Mouse (Mus musculus) natural killer cell, adult 2 months (primary cell): Measurements from ENCODE around the gene Yif1a.
"Not testable (repeated sequence)": the region's sequence is repeated elsewhere in the genome, so short reads cannot be mapped to it uniquely, and the experiment has no call there.

Experiments
- DNase-seq, 2 experiments: peaks; one replicate each; pipeline ENCODE4 v3.0.0; 2022; ENCODE audit warnings: low spot score in 2 of 2

Gene Yif1a

GRCm38 (mm10) chr19:5085145-5085863 lies 3.0 kb upstream of the Yif1a start, which contains the start of gene Tmem151a:
Gene Tmem151a, minus strand, starts transcription at chr19:5085531.
- DNase-seq = peak; percentile 31 to 35

- DNase-seq = not testable (repeated sequence)
Measured at GRCm38 (mm10) chr19:5086533-5086932, 1.8 kb upstream of the Yif1a start.

GRCm38 (mm10) chr19:5089324-5089723 lies 986 bp downstream of the Yif1a start:
- no peak for DNase-seq

GRCm38 (mm10) chr19:5092083-5092482 lies 3.7 kb downstream of the Yif1a start:
- no peak for DNase-seq

GRCm38 (mm10) chr19:5093481-5094242 lies 5.3 kb downstream of the Yif1a start:
- no peak for DNase-seq

- peak; percentile 77 to 85 for DNase-seq
Measured at GRCm38 (mm10) chr19:5094243-5094632, 5.9 kb downstream of the Yif1a start.

GRCm38 (mm10) chr19:5094746-5095417 lies 6.5 kb downstream of the Yif1a start:
- no peak for DNase-seq

- no peak for DNase-seq
Measured at GRCm38 (mm10) chr19:5095887-5096474, 7.6 kb downstream of the Yif1a start.

GRCm38 (mm10) chr19:5097521-5098362 lies 9.4 kb downstream of the Yif1a start:
- no peak for DNase-seq

- DNase-seq = no peak
Measured at GRCm38 (mm10) chr19:5098363-5099143, 10.2 kb downstream of the Yif1a start, which contains the start of gene Cnih2. Gene Cnih2, minus strand, starts transcription at chr19:5098521.

GRCm38 (mm10) chr19:5106074-5106473 lies 17.7 kb downstream of the Yif1a start:
- DNase-seq = no peak

GRCm38 (mm10) chr19:5106731-5107191 lies 18.4 kb downstream of the Yif1a start, which contains the start of gene Rab1b:
Gene Rab1b, minus strand, starts transcription at chr19:5107072.
- DNase-seq = peak; percentile 96 to 98

GRCm38 (mm10) chr19:5107556-5108270 lies 19.4 kb downstream of the Yif1a start:
- no peak for DNase-seq

- DNase-seq = no peak
Measured at GRCm38 (mm10) chr19:5108271-5108575, 19.9 kb downstream of the Yif1a start.

GRCm38 (mm10) chr19:5108702-5109101 lies 20.4 kb downstream of the Yif1a start:
- no peak for DNase-seq

- DNase-seq = no peak
Measured at GRCm38 (mm10) chr19:5109659-5110453, 21.5 kb downstream of the Yif1a start.

GRCm38 (mm10) chr19:5113783-5114182 lies 25.4 kb downstream of the Yif1a start:
- DNase-seq = no peak

GRCm38 (mm10) chr19:5117494-5118383 lies 29.4 kb downstream of the Yif1a start:
- peak; percentile 74 to 80 for DNase-seq
